Mouse (Mus musculus): Measurements from ENCODE around the gene Tmem54. TPM values are rescaled to one million over a fixed set of nuclear protein-coding genes. Genes with fewer than 3 reads are reported as not detected.

Tmem54 gene
- polyA plus RNA-seq, 1 experiment = 1.8 TPM

DNA sequence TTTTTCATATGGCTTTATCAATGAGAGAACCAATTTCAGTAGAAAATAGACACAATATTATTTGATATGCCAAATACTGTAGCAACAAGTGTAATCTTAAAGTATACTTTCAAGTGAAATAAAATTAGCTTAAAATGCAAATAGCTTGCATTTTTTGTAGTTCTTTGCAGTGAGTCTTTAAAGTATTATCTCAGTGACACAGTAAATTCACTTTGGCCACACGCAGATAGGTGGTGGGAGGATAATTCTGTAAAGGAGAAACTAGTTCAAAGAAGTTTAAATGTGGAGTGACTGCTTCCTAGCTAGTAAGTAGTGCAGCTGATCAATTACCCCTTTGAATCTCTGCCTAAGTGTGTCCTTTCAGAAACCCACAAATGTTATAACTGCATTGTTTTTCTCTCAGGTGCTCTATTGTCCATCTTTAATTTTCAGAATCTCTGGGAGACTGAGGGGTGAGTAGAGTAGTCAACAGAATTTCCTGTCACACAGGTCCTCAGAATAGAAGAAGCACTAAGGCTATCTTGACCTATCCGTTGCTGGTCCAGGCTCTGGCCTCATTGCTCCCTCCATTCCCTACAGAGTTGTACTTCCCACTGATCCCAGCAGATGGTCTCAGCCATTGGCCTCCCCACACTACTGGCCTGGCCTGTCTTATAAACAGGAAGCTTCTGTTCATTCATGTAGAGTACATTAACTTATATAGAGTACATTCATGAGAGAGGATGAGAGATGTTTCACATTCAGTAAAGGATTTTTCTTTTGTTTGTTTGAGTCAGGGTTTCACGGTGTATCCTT is 42.9 kb upstream of the Tmem54 start:
- Histone ChIP-seq H3K4me1 (ENCODE audit: control insufficient read depth, insufficient read depth, low read length) (peaks cover 4% of the 10 kb centered on the region), H3K4me3 (replicated peaks; ENCODE audit: control insufficient read depth, low read depth, low read length) (no peak overlapping the region), H3K27ac (ENCODE audit: control insufficient read depth, insufficient read depth, low read depth, low read length, poor library complexity) (no peak overlapping the region)
- TF ChIP-seq POLR2A (IDR thresholded peaks at IDR 0.05; ENCODE audit: borderline replicate concordance, control insufficient read depth, low read depth, low read length) (no peak), CTCF (IDR thresholded peaks at IDR 0.05; ENCODE audit: control insufficient read depth, insufficient read depth, low read length) (no peak)
- 63% methylated on average over 3 of the region's 3 CpGs for WGBS

DNA sequence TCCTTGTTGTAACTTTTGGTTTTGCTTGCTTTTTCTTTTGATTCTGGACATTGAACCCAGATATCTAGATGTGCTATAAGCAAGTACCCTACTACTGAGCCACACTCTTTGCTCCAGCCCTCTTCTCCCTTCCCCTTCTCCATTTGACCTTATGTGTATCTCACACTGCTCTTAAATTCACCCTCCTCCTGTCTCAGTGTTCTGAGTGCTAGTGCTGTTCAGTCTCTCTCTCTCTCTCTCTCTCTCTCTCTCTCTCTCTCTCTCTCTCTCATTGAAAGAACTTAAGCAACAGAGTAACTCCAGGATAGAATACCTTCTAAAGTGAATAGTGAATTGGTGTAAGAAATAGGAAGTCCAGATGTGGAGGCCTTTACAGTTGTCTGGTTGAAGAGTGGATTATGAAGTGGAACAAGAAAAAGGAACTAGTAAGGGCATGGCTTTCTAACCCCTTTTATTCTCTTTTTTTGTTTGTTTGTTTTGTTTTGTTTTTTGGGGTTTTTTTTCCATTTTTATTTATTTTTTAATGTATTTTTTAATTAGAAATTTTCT is 39.6 kb upstream of the Tmem54 start:
- no peak overlapping the region for H3K27ac ChIP-seq (ENCODE audit: control insufficient read depth, insufficient read depth, low read depth, low read length, poor library complexity)
- H3K4me1 ChIP-seq (ENCODE audit: control insufficient read depth, insufficient read depth, low read length) = peaks cover 4% of the 10 kb centered on the region
- no peak overlapping the region for H3K4me3 ChIP-seq (replicated peaks; ENCODE audit: control insufficient read depth, low read depth, low read length)
- TF ChIP-seq POLR2A (IDR thresholded peaks at IDR 0.05; ENCODE audit: borderline replicate concordance, control insufficient read depth, low read depth, low read length) (no peak), CTCF (IDR thresholded peaks at IDR 0.05; ENCODE audit: control insufficient read depth, insufficient read depth, low read length) (no peak)

DNA sequence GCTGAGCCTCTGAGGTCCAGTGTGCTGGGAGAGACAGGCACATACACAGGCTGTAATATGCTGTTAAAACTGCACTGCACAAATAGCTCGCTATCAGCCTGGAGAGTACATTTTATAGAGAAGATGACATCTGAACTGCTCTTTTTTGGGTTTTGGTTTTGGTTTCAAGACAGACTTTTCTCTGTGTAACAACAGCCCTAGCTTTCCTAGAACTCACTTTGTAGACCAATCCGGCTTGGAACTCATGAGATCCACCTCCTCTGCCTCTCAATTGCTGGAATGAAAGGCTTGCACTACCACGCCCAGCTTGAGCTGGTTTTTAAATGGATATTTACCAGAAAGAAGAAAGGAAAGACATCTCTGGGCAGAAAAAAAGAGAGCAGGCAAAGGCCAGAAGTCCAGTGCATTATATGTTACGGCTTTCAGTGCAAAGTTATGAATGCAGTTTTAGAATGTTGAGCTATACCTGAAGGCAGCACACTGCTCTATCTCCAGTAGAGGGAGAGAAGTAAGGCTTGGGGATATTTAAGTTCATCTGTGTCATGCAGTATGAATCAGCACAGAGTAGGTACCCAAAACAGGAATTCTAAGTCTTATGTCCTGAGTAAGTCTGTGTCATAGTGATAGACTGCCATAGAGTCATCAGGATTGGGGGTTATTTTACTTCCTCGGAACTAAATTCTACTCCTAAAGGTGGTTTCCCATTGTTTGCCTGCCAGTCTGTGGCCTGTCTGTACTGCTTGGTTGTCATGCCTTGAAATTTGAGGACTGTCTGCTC is 37.5 kb upstream of the Tmem54 start:
- TF ChIP-seq POLR2A (IDR thresholded peaks at IDR 0.05; ENCODE audit: borderline replicate concordance, control insufficient read depth, low read depth, low read length) (no peak), CTCF (IDR thresholded peaks at IDR 0.05; ENCODE audit: control insufficient read depth, insufficient read depth, low read length) (no peak)
- Histone ChIP-seq H3K4me3 (replicated peaks; ENCODE audit: control insufficient read depth, low read depth, low read length) (no peak overlapping the region), H3K27ac (ENCODE audit: control insufficient read depth, insufficient read depth, low read depth, low read length, poor library complexity) (no peak overlapping the region), H3K4me1 (ENCODE audit: control insufficient read depth, insufficient read depth, low read length) (peaks cover 3% of the 10 kb centered on the region; the same call in 1 of the 2 replicates)
- 66% methylated on average over 5 of the region's 5 CpGs for WGBS

DNA sequence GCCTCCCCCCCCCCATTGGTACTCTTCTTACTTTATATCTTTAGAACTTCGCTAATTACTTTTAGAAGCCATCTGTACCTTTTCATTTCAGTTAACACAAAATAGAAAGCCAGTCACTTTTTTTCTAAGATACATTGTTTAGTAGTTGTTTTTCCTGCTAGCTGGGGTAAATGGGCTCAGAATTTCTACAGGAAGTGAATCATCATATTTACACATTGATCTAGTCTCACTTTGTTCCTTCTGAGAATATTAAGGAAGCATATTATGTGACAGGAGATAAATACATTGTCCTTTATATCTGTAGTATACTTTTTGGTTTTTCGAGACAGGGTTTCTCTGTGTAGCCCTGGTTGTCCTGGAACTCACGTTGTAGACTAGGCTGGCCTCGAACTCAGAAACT is 36.5 kb upstream of the Tmem54 start:
- Histone ChIP-seq H3K4me1 (ENCODE audit: control insufficient read depth, insufficient read depth, low read length) (peaks cover 3% of the 10 kb centered on the region; the same call in 1 of the 2 replicates), H3K27ac (ENCODE audit: control insufficient read depth, insufficient read depth, low read depth, low read length, poor library complexity) (no peak overlapping the region), H3K4me3 (replicated peaks; ENCODE audit: control insufficient read depth, low read depth, low read length) (no peak overlapping the region)
- no peak for TF ChIP-seq POLR2A (IDR thresholded peaks at IDR 0.05; ENCODE audit: borderline replicate concordance, control insufficient read depth, low read depth, low read length)
- no peak for TF ChIP-seq CTCF (IDR thresholded peaks at IDR 0.05; ENCODE audit: control insufficient read depth, insufficient read depth, low read length)
- 70% methylated on average over 4 of the region's 4 CpGs for WGBS

DNA sequence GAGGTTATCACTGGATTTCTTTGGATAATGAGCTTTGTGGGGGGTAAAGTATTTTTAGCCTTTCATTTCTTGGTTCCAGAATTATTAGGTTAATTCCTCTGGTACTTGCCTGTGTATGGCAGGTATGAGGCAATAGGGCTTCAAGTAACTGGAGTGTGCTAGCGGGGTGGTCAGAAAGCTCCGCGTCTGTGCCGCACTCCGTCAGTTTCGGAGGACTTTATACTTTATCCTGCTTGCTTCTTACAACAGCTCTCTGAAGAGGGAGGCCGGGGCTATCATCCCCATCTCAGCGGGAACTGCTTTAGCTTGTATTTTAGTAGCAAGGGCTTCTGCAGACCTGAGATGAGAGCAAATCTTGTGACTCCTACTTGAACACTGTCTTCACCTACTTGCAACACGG is 26.2 kb upstream of the Tmem54 start:
- WGBS = 93% methylated on average over 9 of the region's 9 CpGs
- no peaks in the 10 kb centered on the region; the same call in 1 of the 2 replicates for H3K4me1 ChIP-seq (ENCODE audit: control insufficient read depth, insufficient read depth, low read length)
- TF ChIP-seq POLR2A (IDR thresholded peaks at IDR 0.05; ENCODE audit: borderline replicate concordance, control insufficient read depth, low read depth, low read length) (no peak), CTCF (IDR thresholded peaks at IDR 0.05; ENCODE audit: control insufficient read depth, insufficient read depth, low read length) (no peak)
- no peak overlapping the region for H3K4me3 ChIP-seq (replicated peaks; ENCODE audit: control insufficient read depth, low read depth, low read length)
- no peak overlapping the region for H3K27ac ChIP-seq (ENCODE audit: control insufficient read depth, insufficient read depth, low read depth, low read length, poor library complexity)

DNA sequence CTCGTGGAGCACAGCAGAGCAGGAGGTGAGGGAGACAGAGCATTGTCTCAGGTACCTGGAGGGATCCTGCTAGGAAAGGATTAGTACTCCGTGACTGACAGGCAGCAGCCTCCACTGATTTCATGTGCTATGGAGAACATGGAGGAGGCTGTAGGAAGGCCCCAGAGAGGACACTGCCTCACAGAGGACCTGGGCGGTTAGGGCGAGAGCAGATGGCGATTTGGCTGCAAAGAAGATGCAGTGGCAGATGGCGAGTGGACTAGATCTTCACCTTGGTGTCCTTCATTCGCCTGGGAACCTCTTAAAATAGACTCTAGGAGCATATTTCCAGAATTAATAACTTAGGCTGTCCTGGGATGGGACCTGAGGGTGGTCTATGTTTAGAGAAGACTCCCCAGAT is 24.3 kb upstream of the Tmem54 start:
- TF ChIP-seq CTCF (IDR thresholded peaks at IDR 0.05; ENCODE audit: control insufficient read depth, insufficient read depth, low read length) = no peak
- TF ChIP-seq POLR2A (IDR thresholded peaks at IDR 0.05; ENCODE audit: borderline replicate concordance, control insufficient read depth, low read depth, low read length) = no peak
- Histone ChIP-seq H3K4me3 (replicated peaks; ENCODE audit: control insufficient read depth, low read depth, low read length) (no peak overlapping the region), H3K27ac (ENCODE audit: control insufficient read depth, insufficient read depth, low read depth, low read length, poor library complexity) (peak overlapping the region; percentile 57), H3K4me1 (ENCODE audit: control insufficient read depth, insufficient read depth, low read length) (no peaks in the 10 kb centered on the region; the same call in 1 of the 2 replicates)
- WGBS = 80% methylated on average over 7 of the region's 7 CpGs

DNA sequence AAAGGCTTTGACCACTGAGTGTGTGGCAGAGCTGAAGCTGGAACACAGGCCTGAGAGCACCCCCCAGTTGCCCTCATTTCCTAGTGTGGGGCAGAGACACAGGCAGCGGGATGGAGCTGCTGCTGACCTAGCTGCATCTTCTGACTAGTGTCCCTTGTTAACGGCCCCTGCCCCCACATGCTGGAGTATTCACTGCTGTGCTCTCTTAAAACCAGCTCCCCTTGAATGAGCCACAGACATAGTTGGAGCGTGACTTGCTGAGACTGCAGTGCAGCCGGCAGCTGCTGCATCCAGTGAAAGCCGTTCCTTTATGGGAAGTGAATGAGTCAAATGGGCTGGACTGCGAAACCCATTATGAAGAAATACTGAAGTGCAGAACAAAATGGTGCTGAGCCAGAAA is 23.8 kb upstream of the Tmem54 start:
- Histone ChIP-seq H3K4me3 (replicated peaks; ENCODE audit: control insufficient read depth, low read depth, low read length) (no peak overlapping the region), H3K4me1 (ENCODE audit: control insufficient read depth, insufficient read depth, low read length) (no peaks in the 10 kb centered on the region; the same call in 1 of the 2 replicates), H3K27ac (ENCODE audit: control insufficient read depth, insufficient read depth, low read depth, low read length, poor library complexity) (peak overlapping the region; percentile 57)
- WGBS = 49% methylated on average over 6 of the region's 6 CpGs
- TF ChIP-seq CTCF (IDR thresholded peaks at IDR 0.05; ENCODE audit: control insufficient read depth, insufficient read depth, low read length) = no peak
- no peak for TF ChIP-seq POLR2A (IDR thresholded peaks at IDR 0.05; ENCODE audit: borderline replicate concordance, control insufficient read depth, low read depth, low read length)

DNA sequence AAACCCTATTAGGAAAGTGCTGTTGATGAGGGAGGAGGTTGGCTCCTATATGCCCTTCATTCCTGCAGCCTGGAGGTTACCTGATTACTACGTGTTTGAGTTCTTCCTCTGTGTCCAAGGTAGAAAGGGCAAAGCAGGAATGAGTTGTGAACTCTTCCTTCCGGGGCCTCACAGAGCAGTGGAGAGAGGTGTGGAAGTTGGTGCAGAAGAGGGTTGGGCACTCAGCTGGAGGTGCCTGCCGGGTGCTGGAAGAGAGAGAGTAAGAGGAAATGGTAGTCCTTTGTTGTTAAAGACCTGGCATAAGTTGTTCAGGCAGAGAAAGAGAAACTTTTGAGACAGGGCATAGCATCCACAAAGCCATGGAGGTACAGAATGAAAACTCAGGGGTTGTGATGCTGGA is 23.4 kb upstream of the Tmem54 start:
- Histone ChIP-seq H3K4me3 (replicated peaks; ENCODE audit: control insufficient read depth, low read depth, low read length) (no peak overlapping the region), H3K27ac (ENCODE audit: control insufficient read depth, insufficient read depth, low read depth, low read length, poor library complexity) (peak overlapping the region; percentile 55), H3K4me1 (ENCODE audit: control insufficient read depth, insufficient read depth, low read length) (no peaks in the 10 kb centered on the region; the same call in 1 of the 2 replicates)
- no peak for TF ChIP-seq CTCF (IDR thresholded peaks at IDR 0.05; ENCODE audit: control insufficient read depth, insufficient read depth, low read length)
- TF ChIP-seq POLR2A (IDR thresholded peaks at IDR 0.05; ENCODE audit: borderline replicate concordance, control insufficient read depth, low read depth, low read length) = no peak
- WGBS = 57% methylated on average over 3 of the region's 3 CpGs
